Mouse (Mus musculus) liver, adult 2 months (tissue): Measurements from ENCODE around the gene Cux2.

Source experiments
- CTCF ChIP-seq: fragments of 200-500 bp; IDR thresholded peaks from 2 replicates; pipeline ENCODE4 v1.5.1; 2011; ENCODE audit warnings: low read depth, low read length, control low read depth
- POLR2A ChIP-seq: fragments of 200-500 bp; IDR thresholded peaks from 2 replicates; pipeline ENCODE4 v1.6.1; 2011; ENCODE audit warnings: low read length, control low read depth; ENCODE audit not compliant: insufficient read depth; ENCODE audit errors: extremely low read depth

GRCm38 (mm10) chr5:121858427-121858826 is 191.5 kb downstream of the Cux2 start:
- TF ChIP-seq CTCF (no peak), POLR2A (no peak)
